In genomic region chr3:79897534-79898370, GRCm38 (mm10) we compare ENCODE assay signal across 13 mouse cellular contexts. TPM values are rescaled to one million over a fixed set of nuclear protein-coding genes. Genes with fewer than 3 reads are reported as not detected.
DNase-seq lines count a peak whose midpoint lies in the region; ATAC-seq and TF ChIP-seq lines count a peak whose summit lies in the region.
"Had no signal": no experiment of that assay in that cellular context is flagged by ENCODE, and none has a peak within 500 bp of the region (broad histone marks: within the 10 kb centered on the region; RNA-seq: fewer than 3 reads in every experiment).

No protein-coding gene starts in this region.

- ATAC-seq in lung, postnatal 0 days = 0 out of 2 replicates have a peak, but pooled peaks have one; percentile 23
- 0 out of 2 replicates have a peak, but pooled peaks have one; percentile 50 for ATAC-seq in hindbrain, embryonic 16.5 days
- ATAC-seq in kidney, embryonic 15.5 days (replicated peaks; ENCODE audit: low FRiP score) = no peak
- ATAC-seq: intestine, embryonic 15.5 days had no signal

- intact Hi-C loops in heart, adult 2 months (cut with DNase I) = no loop called here
- intact Hi-C loops in heart, postnatal 14 days (cut with DNase I) = no loop called here

- no peaks in the 10 kb centered on the region for H3K9me3 ChIP-seq in lung, postnatal 0 days (ENCODE audit: low read length)
- no peaks in the 10 kb centered on the region for H3K9me3 ChIP-seq in hindbrain, embryonic 16.5 days (ENCODE audit: control insufficient read depth, low read length)
- no peaks in the 10 kb centered on the region for H3K9me3 ChIP-seq in kidney, embryonic 15.5 days (replicated peaks)
- H3K9me3 ChIP-seq: intestine, embryonic 15.5 days; limb, embryonic 15.5 days had no signal

- TF ChIP-seq POLR2A in heart, adult 2 months (IDR thresholded peaks at IDR 0.05; ENCODE audit: insufficient read depth, low read depth, low read length) = no peak
- no peak for TF ChIP-seq POLR2A in cortical plate, adult 2 months (IDR thresholded peaks at IDR 0.05; ENCODE audit: extremely low read depth, insufficient read depth, low read length)

- no peak overlapping the region for H3K9ac ChIP-seq in heart, adult 2 months (ENCODE audit: low read depth, low read length)
- H3K9ac ChIP-seq in lung, postnatal 0 days (replicated peaks; ENCODE audit: low read depth) = no peak overlapping the region
- H3K9ac ChIP-seq in hindbrain, embryonic 16.5 days (ENCODE audit: low read depth, low read length) = no peak overlapping the region
- no peak overlapping the region for H3K9ac ChIP-seq in kidney, embryonic 15.5 days
- H3K9ac ChIP-seq: intestine, embryonic 15.5 days; limb, embryonic 15.5 days had no signal

- H3K4me2 ChIP-seq in lung, postnatal 0 days (replicated peaks; ENCODE audit: low read depth, low read length) = no peak overlapping the region
- no peak overlapping the region for H3K4me2 ChIP-seq in hindbrain, embryonic 16.5 days (ENCODE audit: low read length)
- H3K4me2 ChIP-seq in kidney, embryonic 15.5 days = no peak overlapping the region
- H3K4me2 ChIP-seq: intestine, embryonic 15.5 days; limb, embryonic 15.5 days had no signal

- H3K4me3 ChIP-seq in heart, adult 2 months = no peak overlapping the region
- no peak overlapping the region for H3K4me3 ChIP-seq in lung, postnatal 0 days (ENCODE audit: low read depth, low read length)
- no peak overlapping the region for H3K4me3 ChIP-seq in cortical plate, adult 2 months (ENCODE audit: insufficient read depth, low read length)
- no peak overlapping the region for H3K4me3 ChIP-seq in hindbrain, embryonic 16.5 days (ENCODE audit: low read length)
- H3K4me3 ChIP-seq in kidney, embryonic 15.5 days (replicated peaks) = no peak overlapping the region
- H3K4me3 ChIP-seq: intestine, embryonic 15.5 days; limb, embryonic 15.5 days had no signal

- peaks cover 26% of the 10 kb centered on the region for H3K4me1 ChIP-seq in heart, adult 2 months (ENCODE audit: control insufficient read depth, insufficient read depth, low read length)
- H3K4me1 ChIP-seq in lung, postnatal 0 days (ENCODE audit: insufficient read depth, low read depth, low read length) = no peaks in the 10 kb centered on the region
- H3K4me1 ChIP-seq in cortical plate, adult 2 months (ENCODE audit: control insufficient read depth, insufficient read depth, low read length) = peaks cover 7% of the 10 kb centered on the region
- H3K4me1 ChIP-seq in hindbrain, embryonic 16.5 days (ENCODE audit: control insufficient read depth, insufficient read depth, low read depth, low read length) = peaks cover 4% of the 10 kb centered on the region
- H3K4me1 ChIP-seq in kidney, embryonic 15.5 days = no peaks in the 10 kb centered on the region
- H3K4me1 ChIP-seq: limb, embryonic 15.5 days had no signal

- H3K36me3 ChIP-seq in heart, adult 2 months (ENCODE audit: control insufficient read depth, insufficient read depth, low read length) = peaks cover 17% of the 10 kb centered on the region
- no peaks in the 10 kb centered on the region for H3K36me3 ChIP-seq in lung, postnatal 0 days (ENCODE audit: insufficient read depth, low read length)
- H3K36me3 ChIP-seq in hindbrain, embryonic 16.5 days (ENCODE audit: control insufficient read depth, insufficient read depth, low read length) = no peaks in the 10 kb centered on the region
- H3K36me3 ChIP-seq in kidney, embryonic 15.5 days = no peaks in the 10 kb centered on the region
- H3K36me3 ChIP-seq: intestine, embryonic 15.5 days; limb, embryonic 15.5 days had no signal

- peak overlapping the region; percentile 60 for H3K27ac ChIP-seq in heart, adult 2 months
- H3K27ac ChIP-seq in lung, postnatal 0 days (ENCODE audit: low read length) = no peak overlapping the region
- H3K27ac ChIP-seq in cortical plate, adult 2 months (ENCODE audit: insufficient read depth, low read length) = peak overlapping the region; percentile 68; the same call in 1 of the 2 replicates
- no peak overlapping the region; the same call in 1 of the 2 replicates for H3K27ac ChIP-seq in hindbrain, embryonic 16.5 days (ENCODE audit: low read depth, low read length)
- H3K27ac ChIP-seq in kidney, embryonic 15.5 days = no peak overlapping the region
- H3K27ac ChIP-seq: intestine, embryonic 15.5 days; limb, embryonic 15.5 days had no signal

- TF ChIP-seq CTCF in heart, adult 2 months (IDR thresholded peaks at IDR 0.05) = no peak
- no peak for TF ChIP-seq CTCF in lung, postnatal 0 days (IDR thresholded peaks at IDR 0.05)
- no peak for TF ChIP-seq CTCF in cortical plate, adult 2 months (IDR thresholded peaks at IDR 0.05; ENCODE audit: extremely low read depth, insufficient read depth, low read length)

- no peaks in the 10 kb centered on the region for H3K27me3 ChIP-seq in heart, adult 2 months (ENCODE audit: control insufficient read depth, insufficient read depth, low read length)
- H3K27me3 ChIP-seq in lung, postnatal 0 days (replicated peaks; ENCODE audit: insufficient read depth, low read length) = no peaks in the 10 kb centered on the region
- H3K27me3 ChIP-seq in hindbrain, embryonic 16.5 days (replicated peaks; ENCODE audit: control insufficient read depth, insufficient read depth, low read length) = no peaks in the 10 kb centered on the region
- no peaks in the 10 kb centered on the region for H3K27me3 ChIP-seq in kidney, embryonic 15.5 days
- H3K27me3 ChIP-seq: intestine, embryonic 15.5 days; limb, embryonic 15.5 days had no signal

- H3K79me2 ChIP-seq in heart, adult 2 months (replicated peaks; ENCODE audit: control insufficient read depth, insufficient read depth, low read length) = peaks cover 4% of the 10 kb centered on the region

- 34% methylated on average over 13 of the region's 13 CpGs for whole genome bisulfite sequencing in heart, adult 2 months
- WGBS in lung, postnatal 0 days = 62% methylated on average over 13 of the region's 13 CpGs
- WGBS in hindbrain, embryonic 16.5 days = 44% methylated on average over 13 of the region's 13 CpGs
- WGBS in kidney, embryonic 15.5 days = 73% methylated on average over 13 of the region's 13 CpGs

- 0 out of 2 replicates have a peak, but pooled peaks have one; percentile 12 for TF ChIP-seq EP300 in heart, adult 2 months (IDR thresholded peaks at IDR 0.05; ENCODE audit: insufficient read depth, low read depth, low read length)
- peak; percentile 58 for TF ChIP-seq EP300 in lung, postnatal 0 days (IDR thresholded peaks at IDR 0.05)

- DNase-seq in heart, adult 2 months = peak in 1 of 2 experiments; percentile 17
- no peak for DNase-seq in heart, postnatal 14 days
- peak; percentile 78 for DNase-seq in lung, postnatal 0 days (ENCODE audit: low spot score)
- DNase-seq in lung, postnatal 14 days = no peak
- no peak for DNase-seq in c-Kit-positive CD71-positive TER-119-positive erythroid progenitor cells, embryonic 14.5 days (ENCODE audit: low spot score)
- DNase-seq: thymus, postnatal 36 days had no signal

RNA-seq across cellular contexts. Expression of gene Fam198b, which starts 13.4 kb away (rescaled TPM):
- total RNA-seq in heart, adult 2 months (2021) = 10 to 100 TPM; 12.1 to 15.1 TPM
- polyA plus RNA-seq in heart, adult 2 months (2012; rRNA removed) = 11.8 and 19.7 TPM in 2 replicates
- 10 to 100 TPM; 28.8 to 42.7 TPM for total RNA-seq in heart, postnatal 14 days (2021)
- polyA plus RNA-seq in lung, postnatal 0 days (2015; fragmentation: Nextera tagmentation; extraction: Ambion mirVana) = 21.3 and 35.3 TPM in 2 replicates
- polyA plus RNA-seq in cortical plate, adult 2 months (2012; rRNA removed) = 2.4 TPM in 2 replicates
- polyA plus RNA-seq in hindbrain, embryonic 16.5 days (2015; fragmentation: Nextera tagmentation; extraction: Ambion mirVana) = 2.7 and 4.4 TPM in 2 replicates
- polyA plus RNA-seq in kidney, embryonic 15.5 days (2015; fragmentation: Nextera tagmentation; extraction: Ambion mirVana) = 13.4 and 14.7 TPM in 2 replicates
- total RNA-seq: neutrophil, adult 5-6 weeks had no signal

RNA-seq across cellular contexts. Expression of gene Tmem144, which starts 45.2 kb away (rescaled TPM):
- total RNA-seq in heart, adult 2 months (2021) = 10 to 100 TPM; 11.4 to 15.6 TPM
- 5.2 and 5.7 TPM in 2 replicates for polyA plus RNA-seq in heart, adult 2 months (2012; rRNA removed)
- 1 to 10 TPM; 6.3 to 7.9 TPM for total RNA-seq in heart, postnatal 14 days (2021)
- 4.4 and 4.8 TPM in 2 replicates for polyA plus RNA-seq in lung, postnatal 0 days (2015; fragmentation: Nextera tagmentation; extraction: Ambion mirVana)
- 4.1 and 5.2 TPM in 2 replicates for polyA plus RNA-seq in cortical plate, adult 2 months (2012; rRNA removed)
- 2.2 and 2.3 TPM in 2 replicates for polyA plus RNA-seq in hindbrain, embryonic 16.5 days (2015; fragmentation: Nextera tagmentation; extraction: Ambion mirVana)
- 5.1 and 6.3 TPM in 2 replicates for polyA plus RNA-seq in kidney, embryonic 15.5 days (2015; fragmentation: Nextera tagmentation; extraction: Ambion mirVana)
- total RNA-seq: megakaryocyte-erythroid progenitor cell, adult 5-6 weeks had no signal

Comparison
In these comparisons a context has a peak if more than half of its experiments do, and no peak if none do; other contexts are left out.
1. H3K27ac ChIP-seq: peak in heart, adult 2 months (single experiment) and cortical plate, adult 2 months (single experiment); none in lung, postnatal 0 days (single experiment), hindbrain, embryonic 16.5 days (single experiment) and kidney, embryonic 15.5 days (single experiment).